Mouse (Mus musculus) stomach, embryonic 15.5 days (tissue): ENCODE results near the gene Larp4. TPM values are rescaled to one million over a fixed set of nuclear protein-coding genes. Genes with fewer than 3 reads are reported as not detected.
"Not testable (repeated sequence)": the region's sequence is repeated elsewhere in the genome, so short reads cannot be mapped to it uniquely, and the experiment has no call there.

Experiments
- ATAC-seq: fragments of 200-750 bp; cut with Nextera tagmentation; 2 replicates; pipeline ENCODE4 v1.8.0; 2017; ENCODE audit warnings: low read depth, moderate number of reproducible peaks, moderate TSS enrichment; ENCODE audit not compliant: insufficient read depth, low FRiP score
- H3K27ac ChIP-seq: fragments of 300-500 bp; sonication (generic); 2 replicates; pipeline ENCODE4 v1.5.1; 2015; ENCODE audit warnings: mild to moderate bottlenecking, inconsistent platforms
- H3K27me3 ChIP-seq: fragments of 300-500 bp; sonication (generic); replicated peaks from 2 replicates; pipeline ENCODE4 v1.6.1; 2015; ENCODE audit warnings: inconsistent platforms
- H3K36me3 ChIP-seq: fragments of 300-500 bp; sonication (generic); 2 replicates; pipeline ENCODE4 v1.6.1; 2015; ENCODE audit warnings: inconsistent platforms
- H3K4me1 ChIP-seq: fragments of 300-500 bp; sonication (generic); 2 replicates; pipeline ENCODE4 v1.6.1; 2015; ENCODE audit warnings: inconsistent platforms
- H3K4me2 ChIP-seq: fragments of 300-500 bp; sonication (generic); 2 replicates; pipeline ENCODE4 v1.6.1; 2015; ENCODE audit warnings: mild to moderate bottlenecking, inconsistent platforms
- H3K4me3 ChIP-seq: fragments of 300-500 bp; sonication (generic); replicated peaks from 2 replicates; pipeline ENCODE4 v1.5.1; 2015; ENCODE audit warnings: inconsistent platforms
- H3K9ac ChIP-seq: fragments of 300-500 bp; sonication (generic); 2 replicates; pipeline ENCODE4 v1.6.1; 2015; ENCODE audit warnings: inconsistent platforms
- H3K9me3 ChIP-seq: fragments of 300-500 bp; sonication (generic); 2 replicates; pipeline ENCODE4 v1.6.1; 2016; ENCODE audit warnings: inconsistent platforms
- WGBS: fragments of 180-500 bp; shearing (Covaris S2); methylation state at CpG from one replicate; pipeline ENCODE4 v1.1.7; 2015; 5-methylcytosine and 5-hydroxymethylcytosine counted together
- polyA plus RNA-seq: library from polyadenylated mRNA; unstranded; fragments of >200 nt; fragmentation: Nextera tagmentation; extraction: Ambion mirVana; gene quantifications from 2 replicates; pipeline ENCODE4 v1.2.1, GENCODE M21; 2015

The Larp4 gene
- polyA plus RNA-seq, 1 experiment from 2014 or later: 34.2 TPM

- ATAC-seq: peak; percentile 77
- peak overlapping the region; percentile 51 for H3K4me2 ChIP-seq
- no peaks in the 10 kb centered on the region for H3K36me3 ChIP-seq
- peak overlapping the region; percentile 96 for H3K4me3 ChIP-seq
- H3K4me1 ChIP-seq: no peaks in the 10 kb centered on the region
- under 1% methylated on average over 73 of the region's 84 CpGs for WGBS
- H3K27ac ChIP-seq: peak overlapping the region; percentile 99
- H3K9me3 ChIP-seq: no peaks in the 10 kb centered on the region
- peak overlapping the region; percentile 92 for H3K9ac ChIP-seq
- H3K27me3 ChIP-seq: no peaks in the 10 kb centered on the region
Observed at GRCm38 (mm10) chr15:99972989-99973911, 3.4 kb downstream of the Larp4 start.

GRCm38 (mm10) chr15:99974476-99975220 is 4.8 kb downstream of the Larp4 start:
- no peaks in the 10 kb centered on the region for H3K4me1 ChIP-seq
- 62% methylated on average over 2 of the region's 2 CpGs for WGBS
- H3K27me3 ChIP-seq: no peaks in the 10 kb centered on the region
- H3K4me3 ChIP-seq: no peak overlapping the region
- no peak for ATAC-seq
- peak overlapping the region; percentile 51; the same call in 1 of the 2 replicates for H3K4me2 ChIP-seq
- H3K27ac ChIP-seq: no peak overlapping the region
- H3K36me3 ChIP-seq: no peaks in the 10 kb centered on the region
- H3K9me3 ChIP-seq: no peaks in the 10 kb centered on the region
- no peak overlapping the region for H3K9ac ChIP-seq

GRCm38 (mm10) chr15:99976121-99976520 is 6.3 kb downstream of the Larp4 start:
- not testable (repeated sequence) for H3K4me1 ChIP-seq, H3K4me3 ChIP-seq, H3K27me3 ChIP-seq, H3K9me3 ChIP-seq, H3K36me3 ChIP-seq, H3K9ac ChIP-seq, H3K27ac ChIP-seq, H3K4me2 ChIP-seq, ATAC-seq
- WGBS: 82% methylated on average over 2 of the region's 2 CpGs

GRCm38 (mm10) chr15:99979266-99979665 is 9.4 kb downstream of the Larp4 start:
- Histone ChIP-seq H3K4me2 (no peak overlapping the region), H3K4me1 (no peaks in the 10 kb centered on the region), H3K27ac (no peak overlapping the region), H3K9ac (no peak overlapping the region), H3K4me3 (no peak overlapping the region), H3K27me3 (no peaks in the 10 kb centered on the region), H3K9me3 (no peaks in the 10 kb centered on the region), H3K36me3 (no peaks in the 10 kb centered on the region)
- no peak for ATAC-seq
- 75% methylated on average over 1 of the region's 1 CpGs for WGBS

GRCm38 (mm10) chr15:99979715-99980114 is 9.8 kb downstream of the Larp4 start:
- 76% methylated on average over 2 of the region's 2 CpGs for whole genome bisulfite sequencing
- Histone ChIP-seq H3K27me3 (no peaks in the 10 kb centered on the region), H3K9ac (no peak overlapping the region), H3K4me1 (no peaks in the 10 kb centered on the region), H3K9me3 (no peaks in the 10 kb centered on the region), H3K27ac (no peak overlapping the region), H3K4me3 (no peak overlapping the region), H3K4me2 (no peak overlapping the region), H3K36me3 (no peaks in the 10 kb centered on the region)
- no peak for ATAC-seq

- WGBS: 100% methylated on average over 1 of the region's 1 CpGs
- no peak for ATAC-seq
- H3K4me2 ChIP-seq: no peak overlapping the region
- H3K27me3 ChIP-seq: no peaks in the 10 kb centered on the region
- H3K9me3 ChIP-seq: no peaks in the 10 kb centered on the region
- H3K36me3 ChIP-seq: peaks cover 21% of the 10 kb centered on the region
- H3K4me1 ChIP-seq: no peaks in the 10 kb centered on the region
- H3K4me3 ChIP-seq: no peak overlapping the region
- no peak overlapping the region for H3K27ac ChIP-seq
- no peak overlapping the region for H3K9ac ChIP-seq
Observed at GRCm38 (mm10) chr15:99993100-99993499, 23.2 kb downstream of the Larp4 start.

GRCm38 (mm10) chr15:99997114-99997804 is 27.4 kb downstream of the Larp4 start:
- no peak overlapping the region for H3K27ac ChIP-seq
- H3K9me3 ChIP-seq: no peaks in the 10 kb centered on the region
- no peak for ATAC-seq
- no peak overlapping the region for H3K4me2 ChIP-seq
- 90% methylated on average over 6 of the region's 6 CpGs for WGBS
- H3K36me3 ChIP-seq: peaks cover 17% of the 10 kb centered on the region
- H3K4me1 ChIP-seq: no peaks in the 10 kb centered on the region
- no peak overlapping the region for H3K9ac ChIP-seq
- no peak overlapping the region for H3K4me3 ChIP-seq
- no peaks in the 10 kb centered on the region for H3K27me3 ChIP-seq

GRCm38 (mm10) chr15:99999390-99999789 is 29.5 kb downstream of the Larp4 start:
- H3K9me3 ChIP-seq: no peaks in the 10 kb centered on the region
- H3K9ac ChIP-seq: no peak overlapping the region
- WGBS: 98% methylated on average over 1 of the region's 1 CpGs
- no peaks in the 10 kb centered on the region for H3K27me3 ChIP-seq
- H3K4me3 ChIP-seq: no peak overlapping the region
- H3K4me2 ChIP-seq: no peak overlapping the region
- peaks cover 25% of the 10 kb centered on the region for H3K36me3 ChIP-seq
- no peak for ATAC-seq
- H3K4me1 ChIP-seq: no peaks in the 10 kb centered on the region
- no peak overlapping the region for H3K27ac ChIP-seq

- H3K9ac ChIP-seq: no peak overlapping the region
- no peak for ATAC-seq
- no peak overlapping the region for H3K27ac ChIP-seq
- no peaks in the 10 kb centered on the region for H3K4me1 ChIP-seq
- H3K36me3 ChIP-seq: peaks cover 34% of the 10 kb centered on the region
- no peak overlapping the region for H3K4me2 ChIP-seq
- no peaks in the 10 kb centered on the region for H3K9me3 ChIP-seq
- 75% methylated on average over 7 of the region's 7 CpGs for WGBS
- H3K4me3 ChIP-seq: no peak overlapping the region
- no peaks in the 10 kb centered on the region for H3K27me3 ChIP-seq
Observed at GRCm38 (mm10) chr15:100004677-100005273, 34.9 kb downstream of the Larp4 start.

- H3K9ac ChIP-seq: no peak overlapping the region
- H3K36me3 ChIP-seq: peaks cover 36% of the 10 kb centered on the region
- H3K27me3 ChIP-seq: no peaks in the 10 kb centered on the region
- no peak for ATAC-seq
- H3K4me1 ChIP-seq: no peaks in the 10 kb centered on the region
- no peak overlapping the region for H3K4me2 ChIP-seq
- H3K4me3 ChIP-seq: no peak overlapping the region
- H3K9me3 ChIP-seq: no peaks in the 10 kb centered on the region
- H3K27ac ChIP-seq: no peak overlapping the region
Observed at GRCm38 (mm10) chr15:100006180-100006579, 36.3 kb downstream of the Larp4 start.

- H3K9ac ChIP-seq: no peak overlapping the region
- no peak overlapping the region for H3K27ac ChIP-seq
- H3K9me3 ChIP-seq: no peaks in the 10 kb centered on the region
- H3K4me3 ChIP-seq: no peak overlapping the region
- H3K4me1 ChIP-seq: no peaks in the 10 kb centered on the region
- no peaks in the 10 kb centered on the region for H3K27me3 ChIP-seq
- H3K4me2 ChIP-seq: no peak overlapping the region
- no peak for ATAC-seq
- WGBS: 77% methylated on average over 6 of the region's 6 CpGs
- 0 out of 2 replicates have a peak, but pooled peaks cover 8% of the 10 kb centered on the region for H3K36me3 ChIP-seq
Observed at GRCm38 (mm10) chr15:100018280-100018899, 48.5 kb downstream of the Larp4 start.
